Mouse (Mus musculus): ENCODE measurements at regions not wholly inside any gene's neighbourhood (a gene's known extent, or its start where the extent isn't known, plus 50 kb on each side); places are given as distances from the start of the nearest gene placed in this dataset.

DNA sequence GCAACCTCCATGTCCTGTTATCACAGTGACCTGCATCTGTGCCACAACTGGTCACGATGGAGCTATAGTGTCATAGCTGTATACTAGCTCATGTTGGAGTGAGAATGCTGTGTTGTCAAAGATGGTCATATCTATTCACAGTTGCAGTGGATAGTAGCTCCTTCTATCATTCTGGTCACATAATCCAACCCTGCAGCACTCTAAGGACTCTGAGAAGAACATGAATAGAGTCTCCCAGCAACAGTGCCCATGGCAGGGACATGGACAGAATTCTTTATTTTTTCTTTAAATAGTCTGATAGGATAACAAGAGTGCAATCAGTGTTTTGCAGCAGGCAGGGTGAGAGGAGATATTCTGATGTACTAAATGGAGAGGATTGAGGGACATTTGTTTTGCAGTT is 67.1 kb upstream of the Ednrb start:
- WGBS, result 76% methylated on average over 1 of the region's 1 CpGs
- H3K4me2 ChIP-seq (replicated peaks), result no peak overlapping the region
- no peak overlapping the region for H3K9ac ChIP-seq (replicated peaks)
- no peak overlapping the region for H3K27ac ChIP-seq
- H3K4me3 ChIP-seq (replicated peaks), result no peak overlapping the region
- H3K9me3 ChIP-seq, result no peaks in the 10 kb centered on the region
- ATAC-seq, result peak; percentile 63; the same call in 1 of the 2 replicates
- H3K36me3 ChIP-seq, result no peaks in the 10 kb centered on the region
- H3K27me3 ChIP-seq, result no peaks in the 10 kb centered on the region
- H3K4me1 ChIP-seq (replicated peaks), result 0 out of 2 replicates have a peak, but pooled peaks cover 5% of the 10 kb centered on the region

- Histone ChIP-seq H3K27me3 (no peaks in the 10 kb centered on the region), H3K36me3 (no peaks in the 10 kb centered on the region), H3K4me1 (replicated peaks) (0 out of 2 replicates have a peak, but pooled peaks cover 5% of the 10 kb centered on the region), H3K9me3 (no peaks in the 10 kb centered on the region), H3K9ac (replicated peaks) (no peak overlapping the region), H3K4me2 (replicated peaks) (no peak overlapping the region), H3K27ac (no peak overlapping the region), H3K4me3 (replicated peaks) (no peak overlapping the region)
- 31% methylated on average over 2 of the region's 2 CpGs for WGBS
- no peak for ATAC-seq
Observed at GRCm38 (mm10) chr14:103906417-103907070, 62.3 kb upstream of the Ednrb start.

- Histone ChIP-seq H3K9me3 (no peaks in the 10 kb centered on the region), H3K36me3 (no peaks in the 10 kb centered on the region), H3K27ac (no peak overlapping the region), H3K4me3 (replicated peaks) (no peak overlapping the region), H3K4me1 (replicated peaks) (peaks cover 17% of the 10 kb centered on the region), H3K9ac (replicated peaks) (no peak overlapping the region), H3K4me2 (replicated peaks) (no peak overlapping the region), H3K27me3 (no peaks in the 10 kb centered on the region)
- WGBS, result 66% methylated on average over 2 of the region's 2 CpGs
- no peak for ATAC-seq
Observed at GRCm38 (mm10) chr14:103900817-103901216, 56.6 kb upstream of the Ednrb start.

GRCm38 (mm10) chr14:103899111-103899814 is 55.1 kb upstream of the Ednrb start:
- Histone ChIP-seq H3K9me3 (no peaks in the 10 kb centered on the region), H3K27ac (peak overlapping the region; percentile 76), H3K9ac (replicated peaks) (peak overlapping the region; percentile 24; the same call in 1 of the 2 replicates), H3K4me1 (replicated peaks) (peaks cover 17% of the 10 kb centered on the region), H3K36me3 (no peaks in the 10 kb centered on the region), H3K4me3 (replicated peaks) (peak overlapping the region; percentile 29), H3K4me2 (replicated peaks) (peak overlapping the region; percentile 54), H3K27me3 (no peaks in the 10 kb centered on the region)
- 2% methylated on average over 22 of the region's 22 CpGs for WGBS
- ATAC-seq, result peak; percentile 96

DNA sequence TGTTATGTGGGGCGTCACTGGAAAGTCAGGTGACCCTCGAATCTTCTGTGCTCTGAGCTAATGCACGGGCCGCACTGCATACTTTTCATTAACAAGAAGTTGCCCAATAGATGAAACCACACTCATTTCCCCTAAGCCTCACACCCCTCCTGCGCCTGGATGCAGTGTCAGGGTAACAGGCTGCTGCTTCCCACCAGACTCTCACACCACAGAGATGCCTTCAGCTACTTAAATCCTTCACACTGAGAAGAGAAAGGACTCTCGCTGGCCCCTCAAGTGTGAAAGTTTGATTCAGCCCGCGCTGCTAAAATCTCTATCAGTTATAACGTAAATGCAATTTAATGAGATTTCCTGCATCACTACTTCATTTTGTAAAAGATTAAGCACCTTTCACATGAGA is 54.5 kb upstream of the Ednrb start:
- no peaks in the 10 kb centered on the region for H3K9me3 ChIP-seq
- peak overlapping the region; percentile 76 for H3K27ac ChIP-seq
- H3K27me3 ChIP-seq, result no peaks in the 10 kb centered on the region
- peak; percentile 91 for ATAC-seq
- H3K4me2 ChIP-seq (replicated peaks), result peak overlapping the region; percentile 54
- no peaks in the 10 kb centered on the region for H3K36me3 ChIP-seq
- H3K9ac ChIP-seq (replicated peaks), result 0 out of 2 replicates have a peak overlapping the region, but pooled peaks have one; percentile 24
- WGBS, result 5% methylated on average over 9 of the region's 9 CpGs
- peaks cover 17% of the 10 kb centered on the region for H3K4me1 ChIP-seq (replicated peaks)
- peak overlapping the region; percentile 29 for H3K4me3 ChIP-seq (replicated peaks)

GRCm38 (mm10) chr14:103895261-103895660 is 51.1 kb upstream of the Ednrb start:
- H3K9me3 ChIP-seq, result no peaks in the 10 kb centered on the region
- no peak overlapping the region for H3K4me3 ChIP-seq (replicated peaks)
- no peak overlapping the region for H3K27ac ChIP-seq
- no peak overlapping the region for H3K9ac ChIP-seq (replicated peaks)
- no peaks in the 10 kb centered on the region for H3K27me3 ChIP-seq
- no peak overlapping the region for H3K4me2 ChIP-seq (replicated peaks)
- WGBS, result 97% methylated on average over 7 of the region's 7 CpGs
- ATAC-seq, result no peak
- H3K36me3 ChIP-seq, result no peaks in the 10 kb centered on the region
- H3K4me1 ChIP-seq (replicated peaks), result peaks cover 17% of the 10 kb centered on the region
